Mouse (Mus musculus) ES-E14 (cell line): ENCODE data around the gene Bcl2l12. TPM values are rescaled to one million over a fixed set of nuclear protein-coding genes. Genes with fewer than 3 reads are reported as not detected.

Experiments
- DNase-seq: peaks from one replicate; pipeline ENCODE4 v3.0.0-alpha.2; 2013; ENCODE audit warnings: low read depth, low spot score
- H3K27ac ChIP-seq: 2 replicates; pipeline ENCODE4 v1.5.1; 2012; ENCODE audit warnings: low read depth, mild to moderate bottlenecking, low read length, moderate library complexity, mixed read lengths; ENCODE audit not compliant: poor library complexity, insufficient read depth, severe bottlenecking
- H3K36me3 ChIP-seq: 2 replicates; pipeline ENCODE4 v1.6.1; 2012; ENCODE audit warnings: mild to moderate bottlenecking, low read length, moderate library complexity, mixed read lengths; ENCODE audit not compliant: control insufficient read depth, poor library complexity, insufficient read depth, severe bottlenecking
- H3K4me1 ChIP-seq, 2 experiments: fragments of 150-350 bp in 1 of 2; sonication (generic) in 1 of 2; 2 replicates each; pipeline ENCODE4 v1.6.1; 2012; ENCODE audit warnings: low read length in 2 of 2, mild to moderate bottlenecking in 1 of 2, mixed read lengths in 1 of 2; ENCODE audit not compliant: control insufficient read depth in 2 of 2, insufficient read depth in 2 of 2, poor library complexity in 1 of 2
- H3K4me3 ChIP-seq, 2 experiments: fragments of 150-350 bp in 1 of 2; sonication (generic) in 1 of 2; 2 replicates each; pipeline ENCODE4 v1.5.1; 2012; ENCODE audit warnings: low read length in 2 of 2, low read depth in 1 of 2, mild to moderate bottlenecking in 1 of 2, mixed read lengths in 1 of 2; ENCODE audit not compliant: insufficient read depth in 1 of 2, poor library complexity in 1 of 2, severe bottlenecking in 1 of 2
- H3K9ac ChIP-seq: 2 replicates; pipeline ENCODE4 v1.6.1; 2012; ENCODE audit warnings: low read depth, mild to moderate bottlenecking, low read length, mixed read lengths; ENCODE audit not compliant: poor library complexity, insufficient read depth, severe bottlenecking
- H3K9me3 ChIP-seq: fragments of 150-350 bp; sonication (generic); 2 replicates; pipeline ENCODE4 v1.6.1; 2012; ENCODE audit warnings: low read depth, mild to moderate bottlenecking, low read length; ENCODE audit not compliant: control insufficient read depth, insufficient read depth
- CHD2 ChIP-seq: IDR thresholded peaks from 2 replicates; pipeline ENCODE4 v1.6.1; 2014; ENCODE audit warnings: mild to moderate bottlenecking, low read depth, low read length, inconsistent platforms
- HCFC1 ChIP-seq: IDR thresholded peaks from 2 replicates; pipeline ENCODE4 v1.6.1; 2012; ENCODE audit warnings: low read length, inconsistent platforms, borderline replicate concordance; ENCODE audit not compliant: insufficient read depth
- MAFK ChIP-seq: IDR thresholded peaks from 2 replicates; pipeline ENCODE4 v1.6.1; 2014; ENCODE audit warnings: mild to moderate bottlenecking, low read depth, low read length, inconsistent platforms; ENCODE audit not compliant: insufficient read depth
- ZC3H11A ChIP-seq: IDR thresholded peaks from 2 replicates; pipeline ENCODE4 v1.6.1; 2012; ENCODE audit warnings: low read depth, mild to moderate bottlenecking, inconsistent platforms, low read length, borderline replicate concordance
- ZNF384 ChIP-seq: IDR thresholded peaks from 2 replicates; pipeline ENCODE4 v1.6.1; 2012; ENCODE audit warnings: low read depth, low read length, inconsistent platforms
- in situ Hi-C, 2 experiments: fragments of 600-800 bp; cut with MboI; formaldehyde crosslinking; loops; one replicate each; pipeline ENCODE4 v1.15.1; 2025; ENCODE audit warnings: low sequenced_read_pairs in 2 of 2, inconsistent platforms in 1 of 2; ENCODE audit not compliant: unreplicated experiment in 2 of 2
- total RNA-seq: library from RNA; depleted of rRNA; stranded (reverse); fragments of 300-350 nt; gene quantifications from 2 replicates; pipeline ENCODE4 v1.2.3, GENCODE M21; 2012

Bcl2l12 gene
- total RNA-seq, 1 experiment: 13.0 TPM

DNA sequence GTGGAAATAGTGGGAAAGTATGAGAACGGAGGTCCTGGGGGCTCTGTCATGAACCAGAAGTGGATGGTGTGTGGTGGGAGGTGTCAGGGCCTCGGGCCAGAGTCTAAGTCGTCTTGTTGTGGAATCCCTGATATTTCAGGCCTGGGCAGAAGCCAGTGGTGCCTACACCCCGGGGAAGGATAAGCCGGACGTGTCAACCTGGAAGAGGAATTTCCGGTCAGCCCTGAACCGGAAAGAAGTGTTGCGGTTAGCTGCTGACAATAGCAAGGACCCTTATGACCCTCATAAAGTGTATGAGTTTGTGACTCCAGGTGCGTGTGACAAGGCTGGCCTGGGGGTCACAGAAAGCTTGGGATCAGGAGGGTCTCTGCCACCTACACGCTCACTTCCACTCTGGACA, 1.2 kb upstream of the Bcl2l12 start:
- H3K36me3 ChIP-seq: peaks cover 44% of the 10 kb centered on the region

DNA sequence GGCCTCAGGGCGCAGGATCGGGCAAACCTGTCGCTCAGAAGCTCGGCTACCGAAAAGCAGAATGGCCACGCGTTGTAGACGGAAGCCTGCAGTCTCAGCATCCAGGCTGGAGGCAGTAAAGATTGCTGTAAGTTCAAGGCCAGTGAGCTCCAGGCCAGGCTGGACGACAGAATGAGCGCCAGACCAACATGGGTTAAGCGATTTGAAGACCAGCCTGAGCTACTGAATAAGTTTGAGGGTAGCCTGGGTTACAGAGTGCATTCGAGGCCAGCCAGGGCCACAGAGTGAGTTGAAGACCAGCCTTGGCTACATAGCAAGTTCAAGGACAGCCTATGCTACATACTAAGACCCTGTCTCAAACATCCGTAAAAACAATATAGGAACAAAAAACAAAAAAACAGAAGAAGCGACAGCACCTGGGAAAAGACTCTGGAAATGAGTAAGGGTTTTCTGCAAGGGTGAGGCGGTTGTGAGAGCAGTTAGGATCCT, 528 bp downstream of the Bcl2l12 start:
- in situ Hi-C loops: no loop called here
- no peaks in the 10 kb centered on the region for H3K9me3 ChIP-seq
- DNase-seq: no peak
- TF ChIP-seq HCFC1: no peak
- TF ChIP-seq MAFK: no peak
- TF ChIP-seq CHD2: no peak
- TF ChIP-seq ZNF384: no peak
- TF ChIP-seq ZC3H11A: no peak
- peak overlapping the region; percentile 85 to 92 for H3K4me3 ChIP-seq
- H3K27ac ChIP-seq: peak overlapping the region; percentile 45; the same call in 1 of the 2 replicates
- peaks cover 41% of the 10 kb centered on the region for H3K36me3 ChIP-seq
- peaks cover 2 to 14% of the 10 kb centered on the region in 2 experiments; a peak in 1 of 4 replicates for H3K4me1 ChIP-seq
- peak overlapping the region; percentile 79 for H3K9ac ChIP-seq

More for the DNA sequence above, 1.2 kb upstream of the Bcl2l12 start:
- in situ Hi-C loops: no loop called here
- Histone ChIP-seq H3K4me3 (no peak overlapping the region), H3K27ac (no peak overlapping the region), H3K9me3 (no peaks in the 10 kb centered on the region), H3K9ac (no peak overlapping the region), H3K4me1 (peaks cover 2 to 11% of the 10 kb centered on the region in 2 experiments; a peak in 1 of 4 replicates)
- no peak for DNase-seq
- no peak for TF ChIP-seq CHD2
- no peak for TF ChIP-seq ZC3H11A
- no peak for TF ChIP-seq HCFC1
- no peak for TF ChIP-seq MAFK
- TF ChIP-seq ZNF384: no peak

DNA sequence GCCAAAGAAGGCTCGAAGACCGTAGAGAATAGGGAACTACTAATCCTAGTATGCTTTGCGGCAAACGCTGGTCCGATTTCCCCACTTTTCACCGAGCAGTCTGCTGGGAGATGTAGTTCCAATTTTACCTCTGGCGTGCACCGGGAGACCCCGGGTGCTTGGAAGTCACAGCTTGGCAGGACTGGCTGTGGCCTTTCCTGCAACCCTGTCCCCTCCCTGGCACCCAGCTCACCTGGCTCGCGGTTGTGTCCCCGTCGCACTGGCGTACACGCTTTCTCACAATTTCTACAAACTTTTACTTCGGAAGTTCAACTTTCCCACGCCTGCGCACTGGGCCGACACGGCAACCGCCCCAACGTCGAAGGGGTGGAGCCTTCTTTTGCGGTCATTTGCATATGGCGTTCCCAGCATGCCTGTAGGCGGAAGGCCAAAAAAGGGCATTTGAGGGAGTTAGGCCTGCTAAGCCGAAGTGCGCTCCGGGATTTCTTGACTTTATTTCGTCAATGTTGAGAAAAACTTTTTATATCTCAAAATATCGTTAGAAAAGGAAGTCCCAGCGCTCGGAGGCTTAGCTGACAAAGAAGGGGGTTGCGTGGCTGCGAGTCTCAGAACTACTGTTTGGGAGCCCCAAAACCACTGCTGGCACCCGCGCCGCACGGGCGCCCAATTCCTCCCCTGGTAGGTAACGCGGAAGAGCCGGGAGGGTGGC, 1.1 kb downstream of the Bcl2l12 start, which contains the start of gene Irf3:
Gene Irf3 (plus strand): TSS at position 418 of the 709 bp plus-strand sequence.
- TF ChIP-seq HCFC1 (peak; percentile 99), ZNF384 (no peak), MAFK (no peak)
- DNase-seq: peak; percentile 92
- in situ Hi-C loops: no loop called here
- Histone ChIP-seq H3K9ac (peak within 1 kb of the TSS; percentile 91), H3K36me3 (peaks cover 42% of the 10 kb centered on the region), H3K27ac (peak within 1 kb of the TSS; percentile 47), H3K4me1 (peaks cover 2 to 14% of the 10 kb centered on the region in 2 experiments; a peak in 1 of 4 replicates), H3K9me3 (no peaks in the 10 kb centered on the region), H3K4me3 (peak within 1 kb of the TSS; percentile 85 to 92)

DNA sequence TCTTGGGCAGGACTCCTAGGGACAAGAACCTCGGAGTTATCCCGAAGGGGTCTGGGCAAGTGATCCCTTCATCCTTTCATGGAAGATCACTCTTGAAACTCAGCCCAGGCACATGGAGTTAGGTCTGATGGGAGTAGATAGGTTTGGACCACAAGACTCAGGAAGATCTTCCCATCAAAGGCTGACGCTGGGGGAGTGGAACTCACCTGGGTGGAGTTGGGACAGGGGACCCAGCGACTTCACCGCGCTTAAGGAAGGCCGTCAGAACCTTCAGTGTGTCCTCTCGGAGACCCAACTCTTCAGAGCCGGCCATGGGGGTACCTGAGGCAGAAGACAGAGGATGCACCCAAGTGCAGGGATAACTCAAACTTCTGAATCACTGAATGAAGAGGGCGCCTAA, 1.8 kb downstream of the Bcl2l12 start:
- in situ Hi-C loops: no loop called here
- no peak for DNase-seq
- H3K9ac ChIP-seq: peak overlapping the region; percentile 78
- no peaks in the 10 kb centered on the region for H3K9me3 ChIP-seq
- H3K36me3 ChIP-seq: peaks cover 40% of the 10 kb centered on the region
- peak overlapping the region; percentile 85 to 92 for H3K4me3 ChIP-seq
- TF ChIP-seq HCFC1 (no peak), CHD2 (no peak), ZC3H11A (no peak), MAFK (no peak), ZNF384 (no peak)
- no peak overlapping the region for H3K27ac ChIP-seq
- peaks cover 2 to 14% of the 10 kb centered on the region in 2 experiments; a peak in 1 of 4 replicates for H3K4me1 ChIP-seq
